Mouse (Mus musculus): ENCODE results near the gene Rad54l. TPM values are rescaled to one million over a fixed set of nuclear protein-coding genes. Genes with fewer than 3 reads are reported as not detected.
A peak's percentile ranks its signal among the peaks of the same experiment; 100 is the strongest.

The Rad54l gene
- polyA plus RNA-seq (2015; fragmentation: Nextera tagmentation; extraction: Ambion mirVana): 34.5 and 34.7 TPM in 2 replicates

GRCm38 (mm10) chr4:116123602-116124519 lies at the start of gene Rad54l, which contains the start of gene Pomgnt1:
Gene Rad54l, minus strand, starts transcription at chr4:116123690.
Gene Pomgnt1, plus strand, starts transcription at chr4:116123840.
- peak within 1 kb of the TSS; percentile 66 for H3K27ac ChIP-seq
- peak within 1 kb of the TSS; percentile 56 for H3K9ac ChIP-seq
- no peaks in the 10 kb centered on the region for H3K9me3 ChIP-seq
- 4% methylated on average over 24 of the region's 24 CpGs for WGBS
- peak; percentile 96 for ATAC-seq (ENCODE audit: borderline replicate concordance, extremely low read depth, low FRiP score, low TSS enrichment)
- H3K4me1 ChIP-seq: peaks cover 20% of the 10 kb centered on the region
- H3K27me3 ChIP-seq: no peaks in the 10 kb centered on the region
- H3K4me3 ChIP-seq: peak within 1 kb of the TSS; percentile 59
- H3K4me2 ChIP-seq: peak within 1 kb of the TSS; percentile 68
- 0 out of 2 replicates have a peak, but pooled peaks cover under 1% of the 10 kb centered on the region for H3K36me3 ChIP-seq

- no peaks in the 10 kb centered on the region for H3K27me3 ChIP-seq
- H3K36me3 ChIP-seq: no peaks in the 10 kb centered on the region
- H3K4me3 ChIP-seq: no peak within 1 kb of the TSS
- 80% methylated on average over 6 of the region's 6 CpGs for WGBS
- peaks cover 35% of the 10 kb centered on the region for H3K4me1 ChIP-seq
- H3K9ac ChIP-seq: no peak within 1 kb of the TSS
- no peak within 1 kb of the TSS for H3K4me2 ChIP-seq
- H3K27ac ChIP-seq: peak within 1 kb of the TSS; percentile 12; the same call in 1 of the 2 replicates
- no peak for ATAC-seq (ENCODE audit: borderline replicate concordance, extremely low read depth, low FRiP score, low TSS enrichment)
- H3K9me3 ChIP-seq: no peaks in the 10 kb centered on the region
These were observed 49.6 kb upstream of the Rad54l start, which contains the start of the genes 1700042G07Rik and Gm49337 for GRCm38 (mm10) chr4:116173072-116173471. Gene 1700042G07Rik, plus strand, starts transcription at chr4:116173372. Gene Gm49337, plus strand, starts transcription at chr4:116173384.

GRCm38 (mm10) chr4:116169353-116169672 lies 45.8 kb upstream of the Rad54l start:
- Histone ChIP-seq H3K27ac (no peak overlapping the region), H3K4me1 (peaks cover 31% of the 10 kb centered on the region), H3K9me3 (no peaks in the 10 kb centered on the region), H3K36me3 (no peaks in the 10 kb centered on the region), H3K9ac (no peak overlapping the region), H3K4me2 (no peak overlapping the region), H3K27me3 (no peaks in the 10 kb centered on the region), H3K4me3 (no peak overlapping the region)
- ATAC-seq (ENCODE audit: borderline replicate concordance, extremely low read depth, low FRiP score, low TSS enrichment): no peak
- WGBS: 57% methylated on average over 3 of the region's 3 CpGs

GRCm38 (mm10) chr4:116168617-116169352 lies 45.3 kb upstream of the Rad54l start:
- Histone ChIP-seq H3K36me3 (no peaks in the 10 kb centered on the region), H3K4me2 (no peak overlapping the region), H3K4me1 (peaks cover 26% of the 10 kb centered on the region), H3K9me3 (no peaks in the 10 kb centered on the region), H3K9ac (no peak overlapping the region), H3K4me3 (no peak overlapping the region), H3K27ac (no peak overlapping the region), H3K27me3 (no peaks in the 10 kb centered on the region)
- 70% methylated on average over 8 of the region's 8 CpGs for WGBS
- 0 out of 2 replicates have a peak, but pooled peaks have one; percentile 12 for ATAC-seq (ENCODE audit: borderline replicate concordance, extremely low read depth, low FRiP score, low TSS enrichment)

- Histone ChIP-seq H3K9me3 (no peaks in the 10 kb centered on the region), H3K4me3 (no peak within 1 kb of the TSS), H3K27me3 (no peaks in the 10 kb centered on the region), H3K27ac (peak within 1 kb of the TSS; percentile 79), H3K4me2 (peak within 1 kb of the TSS; percentile 13; the same call in 1 of the 2 replicates), H3K9ac (no peak within 1 kb of the TSS), H3K4me1 (peaks cover 30% of the 10 kb centered on the region), H3K36me3 (no peaks in the 10 kb centered on the region)
- 22% methylated on average over 7 of the region's 7 CpGs for WGBS
- peak; percentile 32; the same call in 1 of the 2 replicates for ATAC-seq (ENCODE audit: borderline replicate concordance, extremely low read depth, low FRiP score, low TSS enrichment)
These were observed 43.9 kb upstream of the Rad54l start, which contains the start of gene Tspan1 for GRCm38 (mm10) chr4:116167404-116167803. Gene Tspan1, minus strand, starts transcription at chr4:116167601.

GRCm38 (mm10) chr4:116165708-116166407 lies 42.4 kb upstream of the Rad54l start:
- Histone ChIP-seq H3K9me3 (no peaks in the 10 kb centered on the region), H3K4me2 (no peak overlapping the region), H3K9ac (no peak overlapping the region), H3K4me3 (no peak overlapping the region), H3K36me3 (no peaks in the 10 kb centered on the region), H3K27me3 (no peaks in the 10 kb centered on the region), H3K4me1 (peaks cover 35% of the 10 kb centered on the region), H3K27ac (peak overlapping the region; percentile 79)
- no peak for ATAC-seq (ENCODE audit: borderline replicate concordance, extremely low read depth, low FRiP score, low TSS enrichment)
- 36% methylated on average over 8 of the region's 8 CpGs for WGBS

- 59% methylated on average over 2 of the region's 2 CpGs for WGBS
- peak overlapping the region; percentile 79 for H3K27ac ChIP-seq
- ATAC-seq (ENCODE audit: borderline replicate concordance, extremely low read depth, low FRiP score, low TSS enrichment): no peak
- peaks cover 35% of the 10 kb centered on the region for H3K4me1 ChIP-seq
- no peak overlapping the region for H3K4me3 ChIP-seq
- H3K4me2 ChIP-seq: no peak overlapping the region
- H3K27me3 ChIP-seq: no peaks in the 10 kb centered on the region
- H3K36me3 ChIP-seq: no peaks in the 10 kb centered on the region
- H3K9me3 ChIP-seq: no peaks in the 10 kb centered on the region
- H3K9ac ChIP-seq: no peak overlapping the region
These were observed 41.5 kb upstream of the Rad54l start for GRCm38 (mm10) chr4:116164759-116165554.

GRCm38 (mm10) chr4:116162142-116162541 lies 38.7 kb upstream of the Rad54l start:
- no peak overlapping the region for H3K4me3 ChIP-seq
- no peak for ATAC-seq (ENCODE audit: borderline replicate concordance, extremely low read depth, low FRiP score, low TSS enrichment)
- 65% methylated on average over 4 of the region's 4 CpGs for WGBS

GRCm38 (mm10) chr4:116160769-116161168 lies 37.3 kb upstream of the Rad54l start:
- H3K9ac ChIP-seq: no peak overlapping the region
- no peak overlapping the region for H3K4me2 ChIP-seq
- no peak for ATAC-seq (ENCODE audit: borderline replicate concordance, extremely low read depth, low FRiP score, low TSS enrichment)
- peaks cover 22% of the 10 kb centered on the region for H3K4me1 ChIP-seq
- H3K27ac ChIP-seq: no peak overlapping the region
- peaks cover 39% of the 10 kb centered on the region for H3K36me3 ChIP-seq
- no peaks in the 10 kb centered on the region for H3K27me3 ChIP-seq
- 68% methylated on average over 3 of the region's 3 CpGs for WGBS
- no peak overlapping the region for H3K4me3 ChIP-seq
- H3K9me3 ChIP-seq: no peaks in the 10 kb centered on the region

More at GRCm38 (mm10) chr4:116162142-116162541, 38.7 kb upstream of the Rad54l start:
- H3K36me3 ChIP-seq: peaks cover 25% of the 10 kb centered on the region
- H3K4me1 ChIP-seq: peaks cover 33% of the 10 kb centered on the region
- no peaks in the 10 kb centered on the region for H3K9me3 ChIP-seq
- no peaks in the 10 kb centered on the region for H3K27me3 ChIP-seq
- no peak overlapping the region for H3K9ac ChIP-seq
- H3K4me2 ChIP-seq: no peak overlapping the region
- peak overlapping the region; percentile 57 for H3K27ac ChIP-seq

- H3K9ac ChIP-seq: no peak overlapping the region
- H3K27ac ChIP-seq: no peak overlapping the region
- 65% methylated on average over 3 of the region's 3 CpGs for WGBS
- no peaks in the 10 kb centered on the region for H3K9me3 ChIP-seq
- ATAC-seq (ENCODE audit: borderline replicate concordance, extremely low read depth, low FRiP score, low TSS enrichment): no peak
- no peaks in the 10 kb centered on the region for H3K27me3 ChIP-seq
- peaks cover 13% of the 10 kb centered on the region for H3K4me1 ChIP-seq
- no peak overlapping the region for H3K4me2 ChIP-seq
- H3K4me3 ChIP-seq: no peak overlapping the region
- H3K36me3 ChIP-seq: peaks cover 47% of the 10 kb centered on the region
These were observed 36.4 kb upstream of the Rad54l start for GRCm38 (mm10) chr4:116159912-116160311.
